Mouse (Mus musculus) left cerebral cortex, adult 2 months (tissue): Measurements from ENCODE around the gene Itih4. TPM values are rescaled to one million over a fixed set of nuclear protein-coding genes. Genes with fewer than 3 reads are reported as not detected.
A peak's percentile ranks its signal among the peaks of the same experiment; 100 is the strongest.

Experiments used
- DNase-seq, 2 experiments: peaks; one replicate each; pipeline ENCODE4 v3.0.0; 2021 to 2022; ENCODE audit warnings: low spot score in 2 of 2, mixed read lengths in 1 of 2; ENCODE audit errors: extremely low spot score in 1 of 2
- H3K27ac ChIP-seq: fragments of 200-600 bp; 2 replicates; pipeline ENCODE4 v1.8.1; 2022
- H3K4me3 ChIP-seq: fragments of 200-600 bp; 2 replicates; pipeline ENCODE4 v1.8.1; 2022
- CTCF ChIP-seq: fragments of 200-600 bp; IDR thresholded peaks from 2 replicates; pipeline ENCODE4 v1.8.1; 2022; ENCODE audit warnings: antibody characterized with exemption, mild to moderate bottlenecking, moderate library complexity
- intact Hi-C: fragments of 180-260 bp; cut with DNase I; formaldehyde crosslinking; loops from one replicate; pipeline ENCODE4 v1.15.1; 2025
- total RNA-seq, 2 experiments: library from RNA; stranded (reverse); gene quantifications; 2 replicates each; pipeline ENCODE4 v1.2.3; 2021

Itih4 gene
- total RNA-seq, 2 experiments from 2014 or later, result 0.12 TPM; not detected in 1

- Histone ChIP-seq H3K27ac (peak within 1 kb of the TSS; percentile 84), H3K4me3 (peak within 1 kb of the TSS; percentile 86)
- TF ChIP-seq CTCF, result peak; percentile 25
- peak; percentile 94 to 96 for DNase-seq
- intact Hi-C loops, result loop anchor here (2.0 kb wide), 1 partner anchor 50 kb away; the partner anchor contains the start of genes Glt8d1 and Spcs1
Measured at GRCm38 (mm10) chr14:30951154-30951825, 65.0 kb downstream of the Itih4 start, which contains the start of gene Nek4. TSS of gene Nek4 (plus strand) at chr14:30951377.

Other genes with a start within 250 kb of the Itih4 start
- 10 to 100 TPM; 11.3 to 12.3 TPM for gene Rft1, start 232.1 kb upstream of the Itih4 start, total RNA-seq
- gene Sfmbt1, start 171.6 kb upstream of the Itih4 start, total RNA-seq, result 10 to 100 TPM; 38.4 to 38.8 TPM
- 10 to 100 TPM; 22.9 to 24.1 TPM for gene Tmem110, start 60.9 kb upstream of the Itih4 start, total RNA-seq
- 1 to 10 TPM; 2.1 to 3.5 TPM for gene Mustn1, start 7.3 kb upstream of the Itih4 start, total RNA-seq
- gene Itih3, start 37.3 kb downstream of the Itih4 start, total RNA-seq, result 10 to 100 TPM; 24.6 to 24.7 TPM
- gene Itih1, start 56.8 kb downstream of the Itih4 start, total RNA-seq, result not detected
- gene Nek4, start 64.9 kb downstream of the Itih4 start, total RNA-seq, result 10 to 100 TPM; 18.8 to 19.2 TPM
- 10 to 100 TPM; 42.1 to 44.3 TPM for gene Glt8d1, start 114.9 kb downstream of the Itih4 start, total RNA-seq
- 100 to 1,000 TPM; 137 to 156 TPM for gene Spcs1, start 115.2 kb downstream of the Itih4 start, total RNA-seq
- gene Pbrm1, start 132.7 kb downstream of the Itih4 start, total RNA-seq, result 10 to 100 TPM; 56.9 to 58.0 TPM
- 10 to 100 TPM; 50.5 to 51.0 TPM for gene Gnl3, start 132.7 kb downstream of the Itih4 start, total RNA-seq
- 10 to 100 TPM; 21.9 to 23.5 TPM for gene Smim4, start 242.5 kb downstream of the Itih4 start, total RNA-seq
- gene Nt5dc2, start 244.6 kb downstream of the Itih4 start, total RNA-seq, result 1 to 10 TPM; 2.5 to 2.8 TPM